Mouse (Mus musculus) heart, embryonic 11.5 days (tissue): ENCODE results near the gene Ppp1r14b. TPM values are rescaled to one million over a fixed set of nuclear protein-coding genes. Genes with fewer than 3 reads are reported as not detected.
"Not testable (repeated sequence)": the region's sequence is repeated elsewhere in the genome, so short reads cannot be mapped to it uniquely, and the experiment has no call there.

ENCODE experiments used
- ATAC-seq: fragments of 200-750 bp; cut with Nextera tagmentation; replicated peaks from 2 replicates; pipeline ENCODE4 v1.8.0; 2017; ENCODE audit warnings: moderate library complexity; ENCODE audit not compliant: insufficient number of reproducible peaks, low FRiP score, low TSS enrichment
- H3K27ac ChIP-seq: fragments of 300-500 bp; sonication (generic); 2 replicates; pipeline ENCODE4 v1.5.1; 2014; ENCODE audit warnings: mild to moderate bottlenecking, low read depth, low read length
- H3K27me3 ChIP-seq: fragments of 300-500 bp; sonication (generic); 2 replicates; pipeline ENCODE4 v1.6.1; 2014; ENCODE audit warnings: mild to moderate bottlenecking, low read length, mixed read lengths; ENCODE audit not compliant: control insufficient read depth, insufficient read depth
- H3K36me3 ChIP-seq: fragments of 300-500 bp; sonication (generic); 2 replicates; pipeline ENCODE4 v1.6.1; 2014; ENCODE audit warnings: mild to moderate bottlenecking, low read length, moderate library complexity, mixed read lengths; ENCODE audit not compliant: control insufficient read depth, insufficient read depth
- H3K4me1 ChIP-seq: fragments of 300-500 bp; sonication (generic); 2 replicates; pipeline ENCODE4 v1.6.1; 2014; ENCODE audit warnings: low read length; ENCODE audit not compliant: control insufficient read depth, insufficient read depth
- H3K4me2 ChIP-seq: fragments of 300-500 bp; sonication (generic); 2 replicates; pipeline ENCODE4 v1.6.1; 2014; ENCODE audit warnings: mild to moderate bottlenecking, moderate library complexity
- H3K4me3 ChIP-seq: fragments of 300-500 bp; sonication (generic); 2 replicates; pipeline ENCODE4 v1.5.1; 2014; ENCODE audit warnings: low read depth, low read length
- H3K9ac ChIP-seq: fragments of 300-500 bp; sonication (generic); 2 replicates; pipeline ENCODE4 v1.6.1; 2014; ENCODE audit warnings: mild to moderate bottlenecking, low read depth, low read length, moderate library complexity
- H3K9me3 ChIP-seq: fragments of 300-500 bp; sonication (generic); replicated peaks from 2 replicates; pipeline ENCODE4 v1.6.1; 2016; ENCODE audit warnings: low read length; ENCODE audit not compliant: control insufficient read depth
- WGBS: fragments of 180-500 bp; shearing (Covaris S2); extraction: QIAGEN DNeasy Blood & Tissue Kit; methylation state at CpG from one replicate; pipeline ENCODE4 v1.1.7; 2014; ENCODE audit not compliant: insufficient replicate concordance; 5-methylcytosine and 5-hydroxymethylcytosine counted together
- polyA plus RNA-seq: library from polyadenylated mRNA; unstranded; fragments of >200 nt; fragmentation: Nextera tagmentation; extraction: Ambion mirVana; gene quantifications from 2 replicates; pipeline ENCODE4 v1.2.1, GENCODE M21; 2014

Ppp1r14b gene
- polyA plus RNA-seq, 1 experiment from 2014 or later: 162 TPM

DNA sequence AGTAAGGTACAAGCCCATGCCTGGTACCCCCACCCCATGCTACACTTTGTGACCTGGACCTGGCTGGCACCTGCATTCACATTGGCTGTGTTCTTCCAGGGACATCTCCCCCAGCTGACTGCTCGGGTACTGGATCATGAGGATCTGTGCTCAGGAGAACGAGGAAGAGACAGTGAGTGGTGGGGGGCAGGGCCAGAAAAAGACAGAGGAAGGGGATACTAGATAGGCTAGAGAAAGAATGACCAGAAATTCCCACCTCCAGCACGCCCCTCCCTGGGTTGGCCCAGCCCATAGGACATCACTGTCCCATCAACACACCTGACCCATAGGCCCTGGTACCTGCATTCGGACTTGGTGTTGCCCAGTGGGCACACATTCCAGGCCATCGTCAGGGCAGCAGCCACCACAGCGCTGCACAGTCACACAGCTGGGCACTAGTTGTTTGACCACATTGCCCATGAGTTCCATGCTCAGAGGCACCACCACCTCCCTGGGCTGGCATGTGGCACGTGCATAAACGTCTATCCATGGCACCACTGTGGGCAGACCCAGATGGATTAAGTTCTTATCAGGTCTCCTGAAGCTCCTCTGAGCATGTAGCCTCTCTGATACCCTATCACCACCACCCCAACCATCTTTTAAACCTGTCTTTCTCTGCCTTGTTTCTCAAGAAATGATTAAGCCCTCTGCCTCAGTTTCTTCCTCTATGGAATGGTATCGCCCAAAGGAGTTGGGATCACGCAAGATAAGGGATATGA, 11.4 kb downstream of the Ppp1r14b start:
- Histone ChIP-seq H3K9me3 (no peaks in the 10 kb centered on the region), H3K27ac (no peak overlapping the region), H3K36me3 (peaks cover 24% of the 10 kb centered on the region), H3K9ac (peak overlapping the region; percentile 96), H3K4me3 (peak overlapping the region; percentile 90), H3K4me1 (peaks cover 21% of the 10 kb centered on the region), H3K27me3 (no peaks in the 10 kb centered on the region), H3K4me2 (peak overlapping the region; percentile 90)
- WGBS: 69% methylated on average over 10 of the region's 10 CpGs
- no peak for ATAC-seq

DNA sequence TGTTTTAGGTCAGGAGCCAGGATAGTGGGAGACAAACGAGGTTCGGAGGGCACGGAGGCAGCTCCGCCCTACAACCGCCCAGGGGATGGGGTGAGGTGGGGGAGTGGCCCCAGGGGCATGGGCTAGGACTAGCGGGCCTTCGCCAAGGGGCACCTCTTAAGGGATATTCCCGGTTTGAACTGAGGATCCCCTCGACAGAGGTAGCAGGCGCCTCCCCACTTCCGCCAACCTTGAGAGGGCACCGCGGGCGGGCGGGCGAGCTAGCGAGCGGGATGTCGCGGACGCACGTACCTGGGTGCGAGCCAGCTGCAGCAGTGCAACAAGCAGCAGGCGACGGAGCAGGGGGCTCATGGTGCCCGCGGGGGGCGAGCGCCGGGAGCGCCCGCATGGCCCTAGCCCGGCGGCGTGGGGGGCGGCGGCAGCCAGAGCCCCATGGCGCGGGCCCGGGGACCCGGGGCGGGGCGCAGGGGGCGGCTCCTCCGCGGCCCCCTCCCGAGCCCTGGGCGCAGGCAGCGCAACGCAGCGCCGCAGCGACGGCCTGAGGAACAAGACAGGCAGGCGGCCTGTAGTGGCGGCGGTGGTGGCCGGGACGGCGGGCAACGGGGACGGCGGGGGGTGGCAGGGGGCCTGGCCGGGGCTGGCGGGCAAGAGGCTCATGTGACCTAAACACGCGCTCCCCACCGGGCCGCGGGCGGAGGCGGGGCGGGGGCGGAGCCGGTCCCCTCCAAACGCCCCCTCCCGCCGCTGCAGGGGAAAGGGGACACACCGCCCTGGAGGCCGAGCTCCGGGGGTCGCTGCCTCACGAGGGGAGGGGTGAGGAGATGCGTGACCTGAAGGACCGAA, 12.5 kb downstream of the Ppp1r14b start, which contains the start of gene Vegfb:
Vegfb (minus strand) TSS at position 591 of the 843 bp plus-strand sequence.
- peaks cover 16% of the 10 kb centered on the region for H3K4me1 ChIP-seq
- under 1% methylated on average over 75 of the region's 85 CpGs for WGBS
- ATAC-seq: peak; percentile 41
- no peaks in the 10 kb centered on the region for H3K27me3 ChIP-seq
- peak within 1 kb of the TSS; percentile 96 for H3K9ac ChIP-seq
- H3K9me3 ChIP-seq: no peaks in the 10 kb centered on the region
- H3K27ac ChIP-seq: peak within 1 kb of the TSS; percentile 98
- H3K4me3 ChIP-seq: peak within 1 kb of the TSS; percentile 90
- peak within 1 kb of the TSS; percentile 90 for H3K4me2 ChIP-seq
- peaks cover 22% of the 10 kb centered on the region for H3K36me3 ChIP-seq

- Histone ChIP-seq H3K9ac (peak overlapping the region; percentile 96), H3K27ac (peak overlapping the region; percentile 98)
- no peak for ATAC-seq
Observed at GRCm38 (mm10) chr19:6987904-6988285, 13.1 kb downstream of the Ppp1r14b start.

GRCm38 (mm10) chr19:6989251-6989650, 14.5 kb downstream of the Ppp1r14b start:
- Histone ChIP-seq H3K27me3 (no peaks in the 10 kb centered on the region), H3K36me3 (peaks cover 9% of the 10 kb centered on the region; the same call in 1 of the 2 replicates), H3K27ac (no peak overlapping the region), H3K9me3 (no peaks in the 10 kb centered on the region), H3K4me2 (no peak overlapping the region; the same call in 1 of the 2 replicates), H3K4me1 (peaks cover 25% of the 10 kb centered on the region), H3K9ac (no peak overlapping the region), H3K4me3 (no peak overlapping the region)
- WGBS: 90% methylated on average over 8 of the region's 8 CpGs
- ATAC-seq: no peak

More at GRCm38 (mm10) chr19:6987904-6988285, 13.1 kb downstream of the Ppp1r14b start:
- H3K4me2 ChIP-seq: peak overlapping the region; percentile 90
- no peaks in the 10 kb centered on the region for H3K27me3 ChIP-seq
- no peaks in the 10 kb centered on the region for H3K9me3 ChIP-seq
- peak overlapping the region; percentile 90 for H3K4me3 ChIP-seq
- 3% methylated on average over 8 of the region's 8 CpGs for WGBS
- peaks cover 17% of the 10 kb centered on the region for H3K36me3 ChIP-seq
- H3K4me1 ChIP-seq: peaks cover 18% of the 10 kb centered on the region

- 87% methylated on average over 6 of the region's 6 CpGs for WGBS
- no peak for ATAC-seq
- Histone ChIP-seq H3K4me2 (no peak overlapping the region), H3K4me1 (peaks cover 38% of the 10 kb centered on the region), H3K4me3 (no peak overlapping the region), H3K36me3 (peaks cover 3% of the 10 kb centered on the region; the same call in 1 of the 2 replicates), H3K27me3 (no peaks in the 10 kb centered on the region), H3K9ac (no peak overlapping the region), H3K27ac (no peak overlapping the region), H3K9me3 (no peaks in the 10 kb centered on the region)
Observed at GRCm38 (mm10) chr19:6990712-6991111, 15.9 kb downstream of the Ppp1r14b start.

DNA sequence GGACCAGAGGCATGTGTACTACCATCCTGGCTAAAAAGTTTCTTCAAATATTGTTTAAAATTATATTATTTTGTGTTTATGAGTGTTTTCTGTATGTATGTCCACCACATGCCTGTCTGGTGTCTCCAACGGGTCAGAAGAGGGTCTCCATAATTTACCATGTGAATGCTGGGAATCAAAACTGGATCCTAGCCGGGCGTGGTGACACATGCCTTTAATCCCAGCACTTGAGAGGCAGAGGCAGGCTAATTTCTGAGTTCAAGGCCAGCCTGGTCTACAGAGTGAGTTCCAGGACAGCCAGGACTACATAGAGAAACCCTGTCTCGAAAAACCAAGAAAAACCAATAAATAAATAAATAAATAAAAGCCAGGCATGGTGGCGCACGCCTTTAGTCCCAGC, 16.4 kb downstream of the Ppp1r14b start:
- not testable (repeated sequence) for H3K4me3 ChIP-seq, H3K27ac ChIP-seq, H3K27me3 ChIP-seq, H3K9me3 ChIP-seq, H3K9ac ChIP-seq, H3K36me3 ChIP-seq, ATAC-seq, H3K4me2 ChIP-seq
- WGBS: 86% methylated on average over 6 of the region's 6 CpGs
- peaks cover 36% of the 10 kb centered on the region for H3K4me1 ChIP-seq

GRCm38 (mm10) chr19:6992011-6992858, 17.5 kb downstream of the Ppp1r14b start, which contains the start of gene Dnajc4:
TSS of gene Dnajc4 (minus strand) at chr19:6992572.
- Histone ChIP-seq H3K27ac (peak within 1 kb of the TSS; percentile 69), H3K4me3 (peak within 1 kb of the TSS; percentile 51), H3K4me1 (peaks cover 29% of the 10 kb centered on the region), H3K9ac (peak within 1 kb of the TSS; percentile 78), H3K4me2 (peak within 1 kb of the TSS; percentile 71), H3K9me3 (no peaks in the 10 kb centered on the region), H3K36me3 (peaks cover 3% of the 10 kb centered on the region; the same call in 1 of the 2 replicates), H3K27me3 (no peaks in the 10 kb centered on the region)
- ATAC-seq: peak; percentile 89
- 3% methylated on average over 37 of the region's 37 CpGs for WGBS
